Mouse (Mus musculus) gonadal fat pad, adult 2 months (tissue): ENCODE data around the gene Echs1. TPM values are rescaled to one million over a fixed set of nuclear protein-coding genes. Genes with fewer than 3 reads are reported as not detected.
A peak's percentile ranks its signal among the peaks of the same experiment; 100 is the strongest.
"Not testable (repeated sequence)": the region's sequence is repeated elsewhere in the genome, so short reads cannot be mapped to it uniquely, and the experiment has no call there.

ENCODE experiments used
- DNase-seq: peaks from one replicate; pipeline ENCODE4 v3.0.0-alpha.2; 2012; ENCODE audit warnings: low read depth
- polyA plus RNA-seq: library from polyadenylated mRNA; depleted of rRNA; stranded (reverse); fragments of >200 nt; gene quantifications from 2 replicates; pipeline ENCODE4 v1.2.3, GENCODE M21; 2012; rRNA removed

The Echs1 gene
- polyA plus RNA-seq = 190 and 200 TPM in 2 replicates

- DNase-seq = no peak
Observed at GRCm38 (mm10) chr7:140116329-140117054, at the start of gene Echs1. Gene Echs1 (minus strand): TSS chr7:140116476.

- DNase-seq = no peak
Observed at GRCm38 (mm10) chr7:140164664-140165063, 48.4 kb upstream of the Echs1 start, which contains the start of gene Olfr522. Gene Olfr522 (minus strand): TSS chr7:140164764.

- no peak for DNase-seq
Observed at GRCm38 (mm10) chr7:140160363-140160762, 44.1 kb upstream of the Echs1 start.

- no peak for DNase-seq
Observed at GRCm38 (mm10) chr7:140154218-140154927, 38.1 kb upstream of the Echs1 start, which contains the start of gene Sprn. Gene Sprn (minus strand): TSS chr7:140154877.

GRCm38 (mm10) chr7:140153829-140154217 lies 37.5 kb upstream of the Echs1 start:
- no peak for DNase-seq

- DNase-seq = no peak
Observed at GRCm38 (mm10) chr7:140153383-140153782, 37.1 kb upstream of the Echs1 start.

GRCm38 (mm10) chr7:140144550-140144949 lies 28.3 kb upstream of the Echs1 start:
- DNase-seq = no peak

GRCm38 (mm10) chr7:140141350-140141749 lies 25.1 kb upstream of the Echs1 start:
- no peak for DNase-seq

- DNase-seq = no peak
Observed at GRCm38 (mm10) chr7:140138021-140138310, 21.7 kb upstream of the Echs1 start.

- DNase-seq = no peak
Observed at GRCm38 (mm10) chr7:140137135-140138020, 21.1 kb upstream of the Echs1 start, which contains the start of gene Mtg1. Gene Mtg1 (plus strand): TSS chr7:140137564.

- DNase-seq = peak; percentile 57
Observed at GRCm38 (mm10) chr7:140135106-140135770, 19.0 kb upstream of the Echs1 start.

GRCm38 (mm10) chr7:140134033-140134432 lies 17.8 kb upstream of the Echs1 start:
- DNase-seq = not testable (repeated sequence)

GRCm38 (mm10) chr7:140132184-140132583 lies 15.9 kb upstream of the Echs1 start:
- DNase-seq = not testable (repeated sequence)

GRCm38 (mm10) chr7:140127911-140128310 lies 11.6 kb upstream of the Echs1 start:
- DNase-seq = no peak

GRCm38 (mm10) chr7:140126934-140127333 lies 10.7 kb upstream of the Echs1 start:
- DNase-seq = no peak

- no peak for DNase-seq
Observed at GRCm38 (mm10) chr7:140126022-140126350, 9.7 kb upstream of the Echs1 start.

- DNase-seq = no peak
Observed at GRCm38 (mm10) chr7:140125278-140126021, 9.2 kb upstream of the Echs1 start.

GRCm38 (mm10) chr7:140124382-140124781 lies 8.1 kb upstream of the Echs1 start:
- no peak for DNase-seq

GRCm38 (mm10) chr7:140122765-140123164 lies 6.5 kb upstream of the Echs1 start:
- no peak for DNase-seq

GRCm38 (mm10) chr7:140121338-140121910 lies 5.1 kb upstream of the Echs1 start:
- DNase-seq = no peak

- DNase-seq = no peak
Observed at GRCm38 (mm10) chr7:140120484-140120883, 4.2 kb upstream of the Echs1 start.
